Mouse (Mus musculus): ENCODE data around the gene Gpr180.
"Not testable (repeated sequence)": the region's sequence is repeated elsewhere in the genome, so short reads cannot be mapped to it uniquely, and the experiment has no call there.

Gpr180 gene

GRCm38 (mm10) chr14:118136744-118137452, at the start of gene Gpr180:
Gene Gpr180, plus strand, starts transcription at chr14:118137158.
- peak; percentile 92 for DNase-seq (ENCODE audit: low read depth, low spot score)

GRCm38 (mm10) chr14:118088437-118089207, 48.3 kb upstream of the Gpr180 start:
- no peak for DNase-seq (ENCODE audit: low read depth, low spot score)

GRCm38 (mm10) chr14:118089215-118089805, 47.6 kb upstream of the Gpr180 start:
- peak; percentile 44 for DNase-seq (ENCODE audit: low read depth, low spot score)

GRCm38 (mm10) chr14:118089806-118090392, 47.1 kb upstream of the Gpr180 start:
- DNase-seq (ENCODE audit: low read depth, low spot score) = no peak

- DNase-seq (ENCODE audit: low read depth, low spot score) = no peak
Observed at GRCm38 (mm10) chr14:118098265-118098664, 38.7 kb upstream of the Gpr180 start.

- DNase-seq (ENCODE audit: low read depth, low spot score) = no peak
Observed at GRCm38 (mm10) chr14:118101227-118101990, 35.5 kb upstream of the Gpr180 start.

- DNase-seq (ENCODE audit: low read depth, low spot score) = not testable (repeated sequence)
Observed at GRCm38 (mm10) chr14:118107479-118107878, 29.5 kb upstream of the Gpr180 start.

GRCm38 (mm10) chr14:118113116-118113515, 23.8 kb upstream of the Gpr180 start:
- no peak for DNase-seq (ENCODE audit: low read depth, low spot score)

GRCm38 (mm10) chr14:118124129-118124528, 12.8 kb upstream of the Gpr180 start:
- no peak for DNase-seq (ENCODE audit: low read depth, low spot score)

- DNase-seq (ENCODE audit: low read depth, low spot score) = no peak
Observed at GRCm38 (mm10) chr14:118124771-118125170, 12.2 kb upstream of the Gpr180 start.

GRCm38 (mm10) chr14:118126301-118126700, 10.7 kb upstream of the Gpr180 start:
- DNase-seq (ENCODE audit: low read depth, low spot score) = no peak

GRCm38 (mm10) chr14:118131472-118131871, 5.5 kb upstream of the Gpr180 start:
- no peak for DNase-seq (ENCODE audit: low read depth, low spot score)

GRCm38 (mm10) chr14:118131931-118132641, 4.9 kb upstream of the Gpr180 start:
- no peak for DNase-seq (ENCODE audit: low read depth, low spot score)

GRCm38 (mm10) chr14:118132642-118132977, 4.3 kb upstream of the Gpr180 start, which contains the start of gene Tgds:
Gene Tgds, minus strand, starts transcription at chr14:118132755.
- DNase-seq (ENCODE audit: low read depth, low spot score) = peak; percentile 93

- no peak for DNase-seq (ENCODE audit: low read depth, low spot score)
Observed at GRCm38 (mm10) chr14:118137487-118137886, 529 bp downstream of the Gpr180 start.

- DNase-seq (ENCODE audit: low read depth, low spot score) = no peak
Observed at GRCm38 (mm10) chr14:118142283-118142682, 5.3 kb downstream of the Gpr180 start.

GRCm38 (mm10) chr14:118148046-118148445, 11.1 kb downstream of the Gpr180 start:
- no peak for DNase-seq (ENCODE audit: low read depth, low spot score)

- DNase-seq (ENCODE audit: low read depth, low spot score) = no peak
Observed at GRCm38 (mm10) chr14:118148554-118148953, 11.6 kb downstream of the Gpr180 start.

GRCm38 (mm10) chr14:118150656-118151551, 13.9 kb downstream of the Gpr180 start:
- no peak for DNase-seq (ENCODE audit: low read depth, low spot score)

Data from c-Kit-negative CD71-positive TER-119-positive erythroid progenitor cells, embryonic 14.5 days (primary cell).